ENCODE assay signal across 17 mouse cellular contexts in genomic region chr3:30560677-30561314, GRCm38 (mm10). TPM values are rescaled to one million over a fixed set of nuclear protein-coding genes. Genes with fewer than 3 reads are reported as not detected.
DNase-seq lines count a peak whose midpoint lies in the region; ATAC-seq and TF ChIP-seq lines count a peak whose summit lies in the region.
"Had no signal": no experiment of that assay in that cellular context is flagged by ENCODE, and none has a peak within 500 bp of the region (broad histone marks: within the 10 kb centered on the region; RNA-seq: fewer than 3 reads in every experiment).

No protein-coding gene starts in this region.

- no peak overlapping the region for H3K27ac ChIP-seq in embryonic facial prominence, embryonic 11.5 days (replicated peaks; ENCODE audit: low read depth, low read length)
- H3K27ac ChIP-seq in embryonic facial prominence, embryonic 10.5 days (replicated peaks), result no peak overlapping the region
- no peak overlapping the region for H3K27ac ChIP-seq in midbrain, postnatal 0 days (ENCODE audit: low read depth, low read length)
- H3K27ac ChIP-seq in midbrain, embryonic 11.5 days (ENCODE audit: low read depth, low read length), result no peak overlapping the region
- H3K27ac ChIP-seq: embryonic facial prominence, embryonic 13.5 days had no signal

- peak; percentile 34 for DNase-seq in embryonic facial prominence, embryonic 11.5 days (ENCODE audit: low spot score)
- DNase-seq in embryonic facial prominence, embryonic 10.5 days (ENCODE audit: low spot score), result no peak
- peak; percentile 11 for DNase-seq in kidney, adult 9 months
- no peak for DNase-seq in kidney, adult 18-20 months
- DNase-seq in midbrain, postnatal 0 days (ENCODE audit: low spot score), result peak; percentile 50
- no peak for DNase-seq in midbrain, embryonic 11.5 days (ENCODE audit: low spot score, missing footprints)
- no peak for DNase-seq in gastrocnemius, postnatal 4 days (ENCODE audit: low spot score in 2 of 2)
- DNase-seq: B cell, adult 2 months; heart, postnatal 4 days; left cerebral cortex, postnatal 4 days; lung, adult 2 months; spleen, adult 18-20 months had no signal

- H3K4me1 ChIP-seq in embryonic facial prominence, embryonic 11.5 days (ENCODE audit: control insufficient read depth, insufficient read depth, low read length), result no peaks in the 10 kb centered on the region
- peaks cover 6% of the 10 kb centered on the region; the same call in 1 of the 2 replicates for H3K4me1 ChIP-seq in embryonic facial prominence, embryonic 10.5 days
- H3K4me1 ChIP-seq in midbrain, postnatal 0 days (ENCODE audit: insufficient read depth, low read length), result no peaks in the 10 kb centered on the region
- H3K4me1 ChIP-seq in midbrain, embryonic 11.5 days (ENCODE audit: control insufficient read depth, insufficient read depth, low read length), result no peaks in the 10 kb centered on the region

- H3K4me3 ChIP-seq in embryonic facial prominence, embryonic 11.5 days (ENCODE audit: low read depth, low read length), result no peak overlapping the region
- no peak overlapping the region for H3K4me3 ChIP-seq in embryonic facial prominence, embryonic 10.5 days
- no peak overlapping the region for H3K4me3 ChIP-seq in midbrain, postnatal 0 days (ENCODE audit: low read depth, low read length)
- no peak overlapping the region for H3K4me3 ChIP-seq in midbrain, embryonic 11.5 days (ENCODE audit: low read depth, low read length)
- H3K4me3 ChIP-seq in myocyte, result no peak overlapping the region
- H3K4me3 ChIP-seq: embryonic facial prominence, embryonic 13.5 days had no signal

- no peak overlapping the region for H3K4me2 ChIP-seq in embryonic facial prominence, embryonic 11.5 days (ENCODE audit: low read depth, low read length)
- no peak overlapping the region for H3K4me2 ChIP-seq in midbrain, postnatal 0 days (ENCODE audit: low read depth, low read length, poor library complexity, severe bottlenecking)
- no peak overlapping the region for H3K4me2 ChIP-seq in midbrain, embryonic 11.5 days
- H3K4me2 ChIP-seq in myocyte (ENCODE audit: low read depth), result peak overlapping the region; percentile 26
- H3K4me2 ChIP-seq: embryonic facial prominence, embryonic 13.5 days had no signal

- peak; percentile 84 for TF ChIP-seq CTCF in midbrain, postnatal 0 days (IDR thresholded peaks at IDR 0.05)

- H3ac ChIP-seq in myocyte (ENCODE audit: control insufficient read depth, insufficient read length), result no peak overlapping the region

- H3K9ac ChIP-seq in embryonic facial prominence, embryonic 11.5 days (replicated peaks; ENCODE audit: low read length), result no peak overlapping the region
- H3K9ac ChIP-seq in midbrain, postnatal 0 days (replicated peaks; ENCODE audit: low read length, poor library complexity, severe bottlenecking), result no peak overlapping the region
- H3K9ac ChIP-seq in midbrain, embryonic 11.5 days (ENCODE audit: low read length), result no peak overlapping the region
- H3K9ac ChIP-seq: embryonic facial prominence, embryonic 13.5 days had no signal

- 52% methylated on average over 6 of the region's 6 CpGs for WGBS in embryonic facial prominence, embryonic 11.5 days
- WGBS in embryonic facial prominence, embryonic 10.5 days, result 60% methylated on average over 6 of the region's 6 CpGs
- WGBS in midbrain, postnatal 0 days, result 50% methylated on average over 6 of the region's 6 CpGs
- 53% methylated on average over 6 of the region's 6 CpGs for WGBS in midbrain, embryonic 11.5 days

- no peak for ATAC-seq in embryonic facial prominence, embryonic 11.5 days (replicated peaks; ENCODE audit: insufficient number of reproducible peaks, low FRiP score, low TSS enrichment, low read depth)
- ATAC-seq in midbrain, postnatal 0 days (ENCODE audit: low FRiP score), result no peak
- no peak for ATAC-seq in midbrain, embryonic 11.5 days (ENCODE audit: low FRiP score)

- no peaks in the 10 kb centered on the region for H3K27me3 ChIP-seq in embryonic facial prominence, embryonic 11.5 days (ENCODE audit: control insufficient read depth, insufficient read depth, low read length)
- H3K27me3 ChIP-seq in embryonic facial prominence, embryonic 10.5 days (replicated peaks; ENCODE audit: low read depth, poor library complexity, severe bottlenecking), result no peaks in the 10 kb centered on the region
- no peaks in the 10 kb centered on the region; the same call in 1 of the 2 replicates for H3K27me3 ChIP-seq in midbrain, postnatal 0 days (ENCODE audit: insufficient read depth, low read length)
- H3K27me3 ChIP-seq in midbrain, embryonic 11.5 days (ENCODE audit: control insufficient read depth, insufficient read depth, low read length), result no peaks in the 10 kb centered on the region
- no peaks in the 10 kb centered on the region for H3K27me3 ChIP-seq in myocyte (ENCODE audit: control insufficient read depth, insufficient read depth, insufficient read length)

- H3K79me2 ChIP-seq in myocyte (ENCODE audit: control insufficient read depth, insufficient read depth), result no peaks in the 10 kb centered on the region

- no peaks in the 10 kb centered on the region for H3K36me3 ChIP-seq in embryonic facial prominence, embryonic 11.5 days (replicated peaks; ENCODE audit: control insufficient read depth, insufficient read depth, low read depth, low read length)
- no peaks in the 10 kb centered on the region for H3K36me3 ChIP-seq in embryonic facial prominence, embryonic 10.5 days (replicated peaks)
- H3K36me3 ChIP-seq in midbrain, postnatal 0 days (ENCODE audit: insufficient read depth, low read length), result no peaks in the 10 kb centered on the region
- H3K36me3 ChIP-seq in midbrain, embryonic 11.5 days (ENCODE audit: control insufficient read depth, insufficient read depth, low read length), result no peaks in the 10 kb centered on the region
- no peaks in the 10 kb centered on the region for H3K36me3 ChIP-seq in myocyte (ENCODE audit: control insufficient read depth, insufficient read depth)
- H3K36me3 ChIP-seq: embryonic facial prominence, embryonic 13.5 days had no signal

- H3K9me3 ChIP-seq in embryonic facial prominence, embryonic 11.5 days (replicated peaks; ENCODE audit: control insufficient read depth, low read length), result no peaks in the 10 kb centered on the region
- no peaks in the 10 kb centered on the region for H3K9me3 ChIP-seq in embryonic facial prominence, embryonic 10.5 days
- H3K9me3 ChIP-seq in midbrain, postnatal 0 days (ENCODE audit: low read length), result no peaks in the 10 kb centered on the region
- no peaks in the 10 kb centered on the region for H3K9me3 ChIP-seq in midbrain, embryonic 11.5 days (ENCODE audit: control insufficient read depth, low read length)
- H3K9me3 ChIP-seq: embryonic facial prominence, embryonic 13.5 days had no signal

- TF ChIP-seq POLR2A in myocyte (IDR thresholded peaks at IDR 0.05; ENCODE audit: insufficient read length, low read depth), result no peak

TF ChIP-seq in myocyte, 11 proteins besides CTCF, POLR2A, EP300 and RAD21:
- TF ChIP-seq TCF12 (IDR thresholded peaks at IDR 0.05; ENCODE audit: insufficient read depth, poor library complexity, severe bottlenecking) (no peak), REST (IDR thresholded peaks at IDR 0.05; ENCODE audit: insufficient read depth, insufficient read length) (no peak), MAX (IDR thresholded peaks at IDR 0.05; ENCODE audit: low read depth) (no peak), MYOD1 (IDR thresholded peaks at IDR 0.05; ENCODE audit: control insufficient read depth in 1 of 3, insufficient read length in 2 of 3, low read depth in 2 of 3) (no peak), SRF (IDR thresholded peaks at IDR 0.05; ENCODE audit: control insufficient read depth, insufficient read length, low read depth) (no peak), E2F4 (IDR thresholded peaks at IDR 0.05; ENCODE audit: insufficient read depth) (no peak), TCF3 (IDR thresholded peaks at IDR 0.05; ENCODE audit: insufficient read length, low read depth) (no peak), MYOG (IDR thresholded peaks at IDR 0.05; ENCODE audit: control insufficient read depth in 1 of 3, insufficient read depth in 1 of 3, insufficient read length in 2 of 3, low read depth in 2 of 3) (no peak), POLR2AphosphoS2 (IDR thresholded peaks at IDR 0.05; ENCODE audit: insufficient read length, low read depth) (no peak), USF1 (IDR thresholded peaks at IDR 0.05; ENCODE audit: low read depth) (no peak)
TF ChIP-seq in myocyte: peak in this region for 0.

RNA-seq across cellular contexts. Expression of gene Mecom, which starts 13.0 kb away (rescaled TPM):
- 46.3 and 48.4 TPM in 2 replicates for polyA plus RNA-seq in embryonic facial prominence, embryonic 11.5 days (2014; fragmentation: Nextera tagmentation; extraction: Ambion mirVana)
- 52.0 and 53.0 TPM in 2 replicates for polyA plus RNA-seq in embryonic facial prominence, embryonic 10.5 days (2016; fragmentation: Nextera tagmentation; extraction: Ambion mirVana)
- total RNA-seq in midbrain, postnatal 0 days (2014; rRNA removed), result 4.7 and 5.1 TPM in 2 replicates
- 2.0 and 2.6 TPM in 2 replicates for polyA plus RNA-seq in midbrain, postnatal 0 days (2015; fragmentation: Nextera tagmentation; extraction: Ambion mirVana)
- 32.7 and 37.1 TPM in 2 replicates for polyA plus RNA-seq in midbrain, embryonic 11.5 days (2014; fragmentation: Nextera tagmentation; extraction: Ambion mirVana)
- polyA plus RNA-seq in myocyte (2012; fragmentation: generic; extraction: Trizol), result 1.8 TPM
- 10 to 100 TPM; 15.6 to 18.0 TPM for total RNA-seq in gastrocnemius, postnatal 4 days (2021)

RNA-seq across cellular contexts. Expression of gene Actrt3, which starts 38.9 kb away (rescaled TPM):
- polyA plus RNA-seq in embryonic facial prominence, embryonic 11.5 days (2014; fragmentation: Nextera tagmentation; extraction: Ambion mirVana), result 0.10 and 0.24 TPM in 2 replicates
- polyA plus RNA-seq in embryonic facial prominence, embryonic 10.5 days (2016; fragmentation: Nextera tagmentation; extraction: Ambion mirVana), result not detected in 2 replicates
- total RNA-seq in midbrain, postnatal 0 days (2014; rRNA removed), result 0.16 and 0.52 TPM in 2 replicates
- polyA plus RNA-seq in midbrain, postnatal 0 days (2015; fragmentation: Nextera tagmentation; extraction: Ambion mirVana), result 0.42 and 0.79 TPM in 2 replicates
- 0.15 TPM in 2 replicates for polyA plus RNA-seq in midbrain, embryonic 11.5 days (2014; fragmentation: Nextera tagmentation; extraction: Ambion mirVana)
- not detected for polyA plus RNA-seq in myocyte (2012; fragmentation: generic; extraction: Trizol)
- not detected for total RNA-seq in gastrocnemius, postnatal 4 days (2021)
- total RNA-seq: heart, adult 8-10 months; heart, postnatal 4 days; megakaryocyte-erythroid progenitor cell, adult 5-6 weeks had no signal
- polyA plus RNA-seq: kidney, embryonic 14.5 days; lung, adult 2 months had no signal

RNA-seq across cellular contexts. Expression of gene Mynn, which starts 41.1 kb away (rescaled TPM):
- polyA plus RNA-seq in embryonic facial prominence, embryonic 11.5 days (2014; fragmentation: Nextera tagmentation; extraction: Ambion mirVana), result 38.7 and 41.6 TPM in 2 replicates
- polyA plus RNA-seq in embryonic facial prominence, embryonic 10.5 days (2016; fragmentation: Nextera tagmentation; extraction: Ambion mirVana), result 30.0 and 32.1 TPM in 2 replicates
- 17.2 and 23.8 TPM in 2 replicates for total RNA-seq in midbrain, postnatal 0 days (2014; rRNA removed)
- 17.1 and 19.0 TPM in 2 replicates for polyA plus RNA-seq in midbrain, postnatal 0 days (2015; fragmentation: Nextera tagmentation; extraction: Ambion mirVana)
- polyA plus RNA-seq in midbrain, embryonic 11.5 days (2014; fragmentation: Nextera tagmentation; extraction: Ambion mirVana), result 37.5 and 38.7 TPM in 2 replicates
- 4.7 TPM for polyA plus RNA-seq in myocyte (2012; fragmentation: generic; extraction: Trizol)
- total RNA-seq in gastrocnemius, postnatal 4 days (2021), result 10 to 100 TPM; 16.5 to 22.0 TPM

Comparison
In these comparisons a context has a peak if more than half of its experiments do, and no peak if none do; other contexts are left out.
1. DNase-seq: peak in embryonic facial prominence, embryonic 11.5 days (single experiment), kidney, adult 9 months (single experiment) and midbrain, postnatal 0 days (single experiment); none in embryonic facial prominence, embryonic 10.5 days (single experiment), kidney, adult 18-20 months (single experiment), midbrain, embryonic 11.5 days (single experiment) and gastrocnemius, postnatal 4 days (0 of 2).